In the genomic region with DNA sequence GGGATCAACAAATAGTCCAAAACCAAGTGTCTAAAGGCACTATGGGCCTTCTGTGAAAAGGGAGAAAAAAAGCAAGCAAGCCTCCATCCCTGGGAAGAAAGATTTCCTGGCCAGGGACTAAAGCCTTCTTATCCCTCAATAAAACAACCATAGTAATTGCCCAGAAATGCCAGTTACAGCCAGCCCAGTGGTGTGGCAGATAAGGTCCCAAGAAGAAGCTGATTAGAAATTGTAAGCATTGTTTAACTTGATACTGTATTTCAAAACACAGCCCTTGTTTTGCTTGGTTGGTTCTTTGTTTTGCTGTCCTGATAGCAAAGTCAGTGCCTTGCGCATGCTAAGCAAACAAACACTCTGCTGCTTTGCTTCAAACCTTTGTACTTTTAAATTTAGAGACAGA, we compare ENCODE assay signal across 13 mouse cellular contexts.
"Had no signal": no experiment of that assay in that cellular context is flagged by ENCODE, and none has a peak within 500 bp of the region (broad histone marks: within the 10 kb centered on the region; RNA-seq: fewer than 3 reads in every experiment).

No protein-coding gene starts in this region.

- H3K4me3 ChIP-seq: intestine, embryonic 15.5 days; kidney, embryonic 15.5 days; limb, embryonic 13.5 days; midbrain, embryonic 15.5 days; neural tube, embryonic 13.5 days had no signal

- H3K4me2 ChIP-seq: intestine, embryonic 15.5 days; kidney, embryonic 15.5 days; limb, embryonic 13.5 days; midbrain, embryonic 11.5 days; midbrain, embryonic 15.5 days; neural tube, embryonic 13.5 days had no signal

- DNase-seq: kidney, adult 18-20 months; kidney, postnatal 14 days; left cerebral cortex, postnatal 4 days; lung, adult 2 months; lung, postnatal 36 days; right cerebral cortex, postnatal 14 days had no signal

- H3K36me3 ChIP-seq: intestine, embryonic 15.5 days; kidney, embryonic 15.5 days; limb, embryonic 13.5 days; midbrain, embryonic 15.5 days had no signal

- H3K9me3 ChIP-seq: intestine, embryonic 15.5 days; kidney, embryonic 15.5 days; limb, embryonic 13.5 days; midbrain, embryonic 15.5 days; neural tube, embryonic 13.5 days had no signal

- H3K27me3 ChIP-seq: intestine, embryonic 15.5 days; kidney, embryonic 15.5 days; limb, embryonic 13.5 days; midbrain, embryonic 15.5 days; neural tube, embryonic 13.5 days had no signal

- H3K4me1 ChIP-seq: intestine, embryonic 15.5 days; midbrain, embryonic 15.5 days had no signal

- ATAC-seq: intestine, embryonic 15.5 days; lung, postnatal 0 days; midbrain, embryonic 15.5 days had no signal

- H3K27ac ChIP-seq: intestine, embryonic 15.5 days; kidney, embryonic 15.5 days; limb, embryonic 13.5 days; midbrain, embryonic 15.5 days; neural tube, embryonic 13.5 days had no signal

- H3K9ac ChIP-seq: intestine, embryonic 15.5 days; kidney, embryonic 15.5 days; limb, embryonic 13.5 days; midbrain, embryonic 15.5 days; neural tube, embryonic 13.5 days had no signal
